Mouse (Mus musculus) myocyte (in vitro differentiated cells): ENCODE results near the gene Tap2. TPM values are rescaled to one million over a fixed set of nuclear protein-coding genes. Genes with fewer than 3 reads are reported as not detected.

Source experiments
- H3K27me3 ChIP-seq: one replicate; pipeline ENCODE4 v1.6.1; 2011; ENCODE audit not compliant: control insufficient read depth, insufficient read depth, insufficient read length
- H3K36me3 ChIP-seq: one replicate; pipeline ENCODE4 v1.6.1; 2011; ENCODE audit not compliant: control insufficient read depth, insufficient read depth
- H3K4me2 ChIP-seq: one replicate; pipeline ENCODE4 v1.6.1; 2011; ENCODE audit warnings: low read depth, control low read depth
- H3K4me3 ChIP-seq: one replicate; pipeline ENCODE4 v1.5.1; 2011; ENCODE audit warnings: mild to moderate bottlenecking, control low read depth, moderate library complexity
- H3K79me2 ChIP-seq: one replicate; pipeline ENCODE4 v1.6.1; 2011; ENCODE audit not compliant: control insufficient read depth, insufficient read depth
- H3ac ChIP-seq: one replicate; pipeline ENCODE4 v1.6.1; 2011; ENCODE audit not compliant: control insufficient read depth, insufficient read length
- CEBPB ChIP-seq: IDR thresholded peaks from 2 replicates; pipeline ENCODE4 v1.6.1; 2011; ENCODE audit warnings: mild to moderate bottlenecking, moderate library complexity; ENCODE audit not compliant: poor library complexity, insufficient read depth, severe bottlenecking
- E2F4 ChIP-seq: IDR thresholded peaks from one replicate; pipeline ENCODE4 v1.6.1; 2011; ENCODE audit warnings: mild to moderate bottlenecking, control low read depth, moderate library complexity; ENCODE audit not compliant: insufficient read depth
- MAX ChIP-seq: IDR thresholded peaks from one replicate; pipeline ENCODE4 v1.6.1; 2011; ENCODE audit warnings: low read depth, mild to moderate bottlenecking, control low read depth
- MYOD1 ChIP-seq, 3 experiments: IDR thresholded peaks; one replicate each; pipeline ENCODE4 v1.6.1; 2011; ENCODE audit warnings: control low read depth in 2 of 3, low read depth in 2 of 3, mild to moderate bottlenecking in 2 of 3, moderate library complexity in 1 of 3; ENCODE audit not compliant: insufficient read length in 2 of 3, control insufficient read depth in 1 of 3
- MYOG ChIP-seq, 3 experiments: IDR thresholded peaks; one replicate each; pipeline ENCODE4 v1.6.1; 2011; ENCODE audit warnings: control low read depth in 2 of 3, low read depth in 2 of 3, mild to moderate bottlenecking in 2 of 3; ENCODE audit not compliant: insufficient read length in 2 of 3, control insufficient read depth in 1 of 3, insufficient read depth in 1 of 3
- POLR2A ChIP-seq: IDR thresholded peaks from one replicate; pipeline ENCODE4 v1.6.1; 2011; ENCODE audit warnings: low read depth, mild to moderate bottlenecking, control low read depth, moderate library complexity; ENCODE audit not compliant: insufficient read length
- POLR2AphosphoS2 ChIP-seq: IDR thresholded peaks from one replicate; pipeline ENCODE4 v1.6.1; 2011; ENCODE audit warnings: low read depth, control low read depth; ENCODE audit not compliant: insufficient read length
- REST ChIP-seq: IDR thresholded peaks from one replicate; pipeline ENCODE4 v1.6.1; 2011; ENCODE audit warnings: mild to moderate bottlenecking, control low read depth, moderate library complexity; ENCODE audit not compliant: insufficient read depth, insufficient read length
- SRF ChIP-seq: IDR thresholded peaks from one replicate; pipeline ENCODE4 v1.6.1; 2011; ENCODE audit warnings: low read depth; ENCODE audit not compliant: control insufficient read depth, insufficient read length
- TCF12 ChIP-seq: IDR thresholded peaks from one replicate; pipeline ENCODE4 v1.6.1; 2011; ENCODE audit warnings: mild to moderate bottlenecking, control low read depth; ENCODE audit not compliant: poor library complexity, insufficient read depth, severe bottlenecking
- TCF3 ChIP-seq: IDR thresholded peaks from one replicate; pipeline ENCODE4 v1.6.1; 2011; ENCODE audit warnings: low read depth, control low read depth; ENCODE audit not compliant: insufficient read length
- USF1 ChIP-seq: IDR thresholded peaks from one replicate; pipeline ENCODE4 v1.6.1; 2011; ENCODE audit warnings: low read depth, mild to moderate bottlenecking, control low read depth, moderate library complexity
- polyA plus RNA-seq: library from polyadenylated mRNA; unstranded; fragments of >200 nt; fragmentation: generic; extraction: Trizol; gene quantifications from one replicate; pipeline ENCODE4 v1.2.1, GENCODE M21; 2012; ENCODE audit warnings: missing spikeins

Gene Tap2
- 5.3 TPM for polyA plus RNA-seq

- Histone ChIP-seq H3K79me2 (no peaks in the 10 kb centered on the region), H3ac (peak within 1 kb of the TSS; percentile 48), H3K4me2 (peak within 1 kb of the TSS; percentile 70), H3K4me3 (peak within 1 kb of the TSS; percentile 38), H3K36me3 (no peaks in the 10 kb centered on the region), H3K27me3 (peaks cover 14% of the 10 kb centered on the region)
- TF ChIP-seq MYOD1 (IDR thresholded peaks at IDR 0.05; ENCODE audit: control insufficient read depth in 1 of 3, insufficient read length in 2 of 3, low read depth in 2 of 3) (no peak), MYOG (IDR thresholded peaks at IDR 0.05; ENCODE audit: control insufficient read depth in 1 of 3, insufficient read depth in 1 of 3, insufficient read length in 2 of 3, low read depth in 2 of 3) (no peak), REST (no peak), MAX (no peak), TCF12 (no peak), TCF3 (no peak), POLR2A (no peak), E2F4 (no peak)
Observed at GRCm38 (mm10) chr17:34203444-34203843, at the start of gene Tap2. Tap2 (plus strand) TSS chr17:34203527.

- Histone ChIP-seq H3K4me2 (no peak overlapping the region), H3K36me3 (no peaks in the 10 kb centered on the region)
- TF ChIP-seq MYOG (IDR thresholded peaks at IDR 0.05; ENCODE audit: control insufficient read depth in 1 of 3, insufficient read depth in 1 of 3, insufficient read length in 2 of 3, low read depth in 2 of 3) (no peak), TCF12 (no peak), E2F4 (no peak), CEBPB (no peak), MAX (no peak), TCF3 (no peak), MYOD1 (IDR thresholded peaks at IDR 0.05; ENCODE audit: control insufficient read depth in 1 of 3, insufficient read length in 2 of 3, low read depth in 2 of 3) (no peak), USF1 (no peak), REST (no peak), SRF (no peak), POLR2AphosphoS2 (no peak), POLR2A (no peak)
Observed at GRCm38 (mm10) chr17:34155534-34155933, 47.8 kb upstream of the Tap2 start.

GRCm38 (mm10) chr17:34164202-34164895, 39.0 kb upstream of the Tap2 start:
- Histone ChIP-seq H3K4me3 (no peak overlapping the region), H3ac (no peak overlapping the region), H3K4me2 (no peak overlapping the region), H3K27me3 (peaks cover 49% of the 10 kb centered on the region), H3K79me2 (no peaks in the 10 kb centered on the region), H3K36me3 (no peaks in the 10 kb centered on the region)
- no peak for TF ChIP-seq MYOG (IDR thresholded peaks at IDR 0.05; ENCODE audit: control insufficient read depth in 1 of 3, insufficient read depth in 1 of 3, insufficient read length in 2 of 3, low read depth in 2 of 3)
- no peak for TF ChIP-seq CEBPB
- no peak for TF ChIP-seq REST
- TF ChIP-seq MAX = no peak
- TF ChIP-seq E2F4 = no peak
- no peak for TF ChIP-seq TCF3
- no peak for TF ChIP-seq USF1
- no peak for TF ChIP-seq SRF
- no peak for TF ChIP-seq MYOD1 (IDR thresholded peaks at IDR 0.05; ENCODE audit: control insufficient read depth in 1 of 3, insufficient read length in 2 of 3, low read depth in 2 of 3)
- no peak for TF ChIP-seq TCF12
- no peak for TF ChIP-seq POLR2AphosphoS2
- no peak for TF ChIP-seq POLR2A

More at GRCm38 (mm10) chr17:34155534-34155933, 47.8 kb upstream of the Tap2 start:
- no peak overlapping the region for H3K4me3 ChIP-seq
- no peaks in the 10 kb centered on the region for H3K79me2 ChIP-seq
- H3K27me3 ChIP-seq = peaks cover 5% of the 10 kb centered on the region
- no peak overlapping the region for H3ac ChIP-seq

GRCm38 (mm10) chr17:34165033-34165730, 38.1 kb upstream of the Tap2 start:
- H3K36me3 ChIP-seq = no peaks in the 10 kb centered on the region
- peaks cover 47% of the 10 kb centered on the region for H3K27me3 ChIP-seq
- no peak overlapping the region for H3K4me3 ChIP-seq
- TF ChIP-seq E2F4 = no peak
- TF ChIP-seq POLR2A = no peak
- H3K4me2 ChIP-seq = no peak overlapping the region
- no peak overlapping the region for H3ac ChIP-seq
- H3K79me2 ChIP-seq = no peaks in the 10 kb centered on the region
